Mouse (Mus musculus) lung, postnatal 14 days (tissue): ENCODE measurements around the gene Rnaset2b.
"Not testable (repeated sequence)": the region's sequence is repeated elsewhere in the genome, so short reads cannot be mapped to it uniquely, and the experiment has no call there.

Experiments used
- DNase-seq: peaks from one replicate; pipeline ENCODE4 v3.0.0; 2021

Gene Rnaset2b

DNA sequence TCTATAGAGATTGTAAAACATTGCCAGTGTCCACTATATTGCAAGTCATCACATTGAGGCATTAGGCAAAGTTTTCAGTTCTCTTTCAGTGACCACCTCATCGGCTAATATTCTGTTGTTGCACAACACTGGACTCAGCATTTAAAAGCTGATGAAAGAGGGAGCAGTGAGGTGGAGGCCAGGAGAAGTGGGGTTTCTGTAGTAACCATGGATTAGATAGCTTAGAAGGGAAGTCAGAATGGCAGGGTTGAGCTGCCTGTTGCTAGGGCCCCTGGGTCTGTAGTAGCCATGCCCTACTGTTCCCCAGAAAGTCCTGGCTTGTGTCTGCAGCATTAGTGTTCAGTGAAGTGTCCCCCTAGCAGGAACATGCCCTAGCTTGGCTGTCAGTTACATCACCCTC, 15.7 kb downstream of the Rnaset2b start:
- DNase-seq: not testable (repeated sequence)

DNA sequence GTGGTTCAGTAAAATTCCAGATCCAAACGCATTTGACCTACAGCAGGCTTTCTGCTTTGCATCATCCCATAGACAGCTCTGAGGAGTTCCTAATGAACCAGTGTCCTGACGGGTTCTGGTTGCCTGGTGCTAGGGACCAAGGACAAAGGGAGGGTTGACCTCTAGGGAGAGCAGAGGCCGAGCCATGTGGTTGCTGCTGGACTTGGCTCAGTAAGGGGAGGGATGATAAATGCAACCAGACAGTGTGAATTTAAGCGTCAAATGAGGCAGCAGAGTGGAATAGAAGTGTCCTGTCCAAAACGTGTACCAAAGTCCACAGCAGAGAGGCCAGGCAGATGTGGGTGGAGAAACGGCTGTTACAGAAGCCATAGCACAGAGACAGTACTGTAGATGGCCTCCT, 25.1 kb downstream of the Rnaset2b start:
- DNase-seq: not testable (repeated sequence)

DNA sequence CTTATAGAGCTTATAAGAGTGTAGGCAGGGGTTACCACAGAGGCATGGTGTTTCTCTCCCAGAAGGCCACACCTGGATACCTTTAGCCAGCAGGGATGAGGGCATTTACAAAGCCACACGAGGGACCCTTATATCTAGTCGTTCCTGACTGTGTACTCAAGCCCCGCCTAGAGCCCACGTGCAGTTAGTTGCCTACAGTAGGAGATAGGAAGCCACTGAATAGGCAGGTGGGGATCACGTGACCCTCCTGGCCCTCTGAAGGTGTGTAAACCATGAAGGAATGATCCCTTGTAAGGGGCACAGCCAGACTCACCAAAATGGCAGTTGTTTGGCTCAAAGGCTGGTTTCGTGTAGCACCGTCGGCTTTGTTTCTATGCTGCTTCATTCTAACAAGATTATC, 26.4 kb downstream of the Rnaset2b start:
- not testable (repeated sequence) for DNase-seq

DNA sequence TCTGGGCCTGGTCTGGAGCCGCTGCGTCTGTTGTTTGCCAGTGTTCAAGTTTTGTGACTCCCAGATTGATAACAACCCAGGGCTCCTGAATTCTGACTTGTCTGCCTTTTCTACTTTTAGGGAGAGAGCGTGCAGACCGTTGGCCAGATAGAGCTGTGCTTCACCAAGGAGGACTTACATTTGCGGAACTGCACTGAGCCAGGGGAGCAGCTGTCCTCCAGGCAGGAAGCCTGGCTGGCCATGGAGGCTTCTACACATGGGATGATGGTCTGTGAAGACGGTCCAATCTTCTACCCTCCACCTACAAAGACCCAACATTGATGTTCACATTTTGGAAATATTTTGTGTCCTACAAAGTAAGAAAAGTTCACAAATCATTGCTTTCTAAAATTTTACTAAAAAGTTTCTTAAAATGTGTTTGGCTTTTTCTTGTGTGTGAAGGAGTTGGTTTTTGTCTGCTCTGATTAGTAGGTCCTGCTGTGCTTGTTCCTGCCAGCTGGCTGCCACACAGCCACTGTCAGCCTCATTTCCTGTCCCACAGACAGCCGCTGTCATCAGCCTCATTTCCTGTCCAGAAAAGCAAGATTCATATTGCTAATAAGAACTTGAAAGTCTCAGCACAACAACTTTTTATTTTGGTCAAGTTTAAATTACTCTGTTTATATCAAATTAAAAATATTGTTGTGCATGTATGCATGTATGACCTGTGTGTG, 27.5 kb downstream of the Rnaset2b start:
- DNase-seq: not testable (repeated sequence)

DNA sequence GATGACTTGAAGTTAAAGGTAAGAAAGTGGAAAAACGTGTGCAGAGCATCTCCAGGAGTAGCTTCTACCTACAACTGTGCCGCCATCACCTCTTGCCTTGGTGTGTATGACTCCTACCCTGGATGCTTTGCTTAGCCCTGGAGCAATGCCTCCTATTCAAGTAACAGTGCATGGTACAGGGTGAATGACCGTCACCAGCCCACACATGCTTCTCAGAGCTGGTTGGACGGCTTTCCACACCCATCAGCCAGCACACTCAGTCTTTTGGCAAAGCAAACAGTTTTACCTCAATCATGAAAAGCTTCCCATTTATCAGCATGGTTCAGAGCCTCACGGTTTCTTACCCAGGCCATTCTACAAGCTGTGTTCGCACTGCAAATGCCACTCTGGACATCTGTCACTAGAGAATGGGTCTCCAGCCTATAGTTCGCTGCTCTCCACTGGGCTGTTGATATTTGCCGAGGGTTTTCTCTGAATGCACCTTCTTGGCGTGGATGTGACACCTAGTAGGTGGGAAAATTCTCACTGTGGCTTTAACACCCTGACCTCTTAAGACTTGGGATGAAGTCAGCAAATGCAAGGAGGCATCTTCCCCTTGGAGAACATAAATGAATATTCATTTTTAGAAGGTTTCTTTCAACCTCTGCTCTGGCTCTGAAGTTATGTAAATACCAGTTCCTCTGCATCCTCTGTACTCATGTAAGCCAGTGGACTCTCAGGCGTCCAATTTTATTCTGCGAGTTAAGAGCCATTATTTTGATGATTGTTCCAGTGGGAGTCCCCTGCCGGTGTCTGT, 31.6 kb downstream of the Rnaset2b start:
- DNase-seq: not testable (repeated sequence)

DNA sequence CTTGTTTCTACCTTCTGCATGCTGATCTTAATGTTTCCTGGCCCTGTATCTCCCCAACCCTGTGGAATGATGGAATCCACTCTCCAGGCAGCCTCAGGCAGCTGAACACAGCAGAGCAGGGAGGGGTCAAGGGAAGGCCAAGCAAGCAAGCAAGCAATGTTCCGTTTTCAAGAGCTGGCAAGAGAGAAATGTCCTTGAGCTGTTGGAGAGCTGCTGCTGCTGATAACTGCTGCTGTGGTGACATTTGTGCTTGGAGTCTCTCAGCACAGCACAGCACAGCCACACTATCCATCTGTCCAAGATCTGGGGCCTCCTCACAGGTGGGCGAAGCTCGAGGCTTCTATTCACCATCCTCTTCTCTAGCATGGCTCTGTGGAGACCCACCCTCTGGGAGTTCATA, 33.0 kb downstream of the Rnaset2b start:
- not testable (repeated sequence) for DNase-seq

DNA sequence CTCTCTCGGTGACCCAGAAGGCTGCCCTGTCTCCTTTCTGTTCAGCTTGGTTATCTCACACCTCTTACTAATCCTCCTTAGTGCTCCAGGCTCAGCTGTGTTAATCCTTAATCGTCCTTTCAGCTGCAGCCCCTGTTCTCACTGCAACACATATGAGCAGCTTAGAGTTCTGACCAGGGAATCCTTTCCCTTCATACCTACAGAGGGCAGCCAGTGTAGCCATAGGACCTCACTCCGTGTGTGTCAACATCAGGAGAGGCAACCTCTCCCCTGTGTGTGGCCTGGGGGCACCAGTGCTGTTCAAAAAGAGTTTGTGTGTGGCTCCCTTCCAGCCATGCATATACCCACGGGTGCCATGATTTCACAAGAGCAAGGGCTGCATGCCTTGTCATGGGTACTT, 35.2 kb downstream of the Rnaset2b start:
- DNase-seq: not testable (repeated sequence)

DNA sequence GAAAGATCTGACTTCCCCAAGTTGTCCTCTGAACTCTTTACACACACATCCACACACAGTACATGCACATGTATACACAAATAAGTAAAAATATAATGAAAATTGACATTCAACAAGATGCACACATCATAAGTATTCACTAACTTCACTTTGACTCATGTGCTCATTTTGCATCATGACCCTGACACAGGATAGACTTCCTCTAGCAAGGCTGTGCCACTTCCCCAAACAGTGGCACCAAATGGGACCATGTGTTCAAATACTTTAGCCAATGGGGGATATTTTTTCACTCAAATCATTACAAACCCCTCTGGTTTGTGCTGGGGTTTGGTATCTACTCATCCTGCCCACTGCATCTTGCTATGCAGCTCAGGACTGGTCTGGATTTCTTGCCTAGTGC, 38.5 kb downstream of the Rnaset2b start:
- not testable (repeated sequence) for DNase-seq

DNA sequence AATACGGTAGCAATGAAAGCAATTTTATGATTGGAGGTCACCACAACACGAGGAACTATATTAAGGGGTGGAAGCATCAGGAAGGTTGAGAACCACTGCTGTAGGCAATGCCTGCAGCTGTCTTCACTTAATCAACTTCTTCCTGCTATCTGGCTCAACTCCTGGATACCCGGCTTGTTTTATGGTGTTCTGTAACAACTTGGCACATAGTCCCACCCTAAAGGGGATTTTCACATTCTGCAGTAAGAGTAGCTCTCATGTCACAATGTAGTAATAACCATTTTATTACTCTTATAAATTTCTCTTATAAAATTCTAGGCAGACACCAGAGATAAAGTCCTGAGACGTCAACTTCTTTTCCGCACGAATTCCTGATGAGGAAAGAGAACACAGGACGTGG, 39.0 kb downstream of the Rnaset2b start:
- not testable (repeated sequence) for DNase-seq

DNA sequence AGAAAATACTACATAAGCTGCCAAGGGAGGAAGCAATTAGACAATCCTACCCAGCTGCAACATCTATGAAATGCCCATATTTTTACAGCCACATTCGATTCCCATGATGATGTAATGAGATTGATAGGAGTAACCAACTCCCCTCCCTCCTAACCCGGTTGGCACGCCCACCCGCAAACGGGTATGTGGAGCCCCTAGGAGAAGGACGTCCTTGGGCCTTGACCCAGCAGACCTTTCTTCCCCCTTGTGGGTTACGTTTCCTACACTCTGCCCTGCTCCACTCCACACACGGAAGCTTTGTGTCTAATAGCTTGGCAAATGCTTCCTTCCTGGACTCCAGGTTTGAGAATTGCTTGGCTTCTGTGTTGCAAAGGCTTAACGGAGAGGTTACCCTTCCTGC, 39.5 kb downstream of the Rnaset2b start:
- not testable (repeated sequence) for DNase-seq

DNA sequence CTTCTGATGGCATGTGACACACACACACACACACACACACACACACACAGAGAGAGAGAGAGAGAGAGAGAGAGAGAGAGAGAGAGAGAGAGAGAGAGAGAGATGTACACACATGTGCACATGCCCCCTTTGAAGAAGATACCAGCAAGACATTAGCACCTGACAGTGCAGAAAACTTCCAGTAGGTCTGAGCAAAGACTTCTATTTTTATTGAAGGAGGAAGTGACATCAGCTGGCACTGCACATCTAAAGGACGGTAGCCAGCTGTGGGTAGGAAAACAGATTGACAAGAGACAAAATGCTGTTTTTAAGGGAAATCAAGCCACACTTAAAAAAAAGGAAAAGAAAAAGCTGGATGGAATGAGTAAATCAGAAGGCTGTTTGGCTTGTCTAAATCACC, 43.8 kb downstream of the Rnaset2b start:
- DNase-seq: not testable (repeated sequence)

DNA sequence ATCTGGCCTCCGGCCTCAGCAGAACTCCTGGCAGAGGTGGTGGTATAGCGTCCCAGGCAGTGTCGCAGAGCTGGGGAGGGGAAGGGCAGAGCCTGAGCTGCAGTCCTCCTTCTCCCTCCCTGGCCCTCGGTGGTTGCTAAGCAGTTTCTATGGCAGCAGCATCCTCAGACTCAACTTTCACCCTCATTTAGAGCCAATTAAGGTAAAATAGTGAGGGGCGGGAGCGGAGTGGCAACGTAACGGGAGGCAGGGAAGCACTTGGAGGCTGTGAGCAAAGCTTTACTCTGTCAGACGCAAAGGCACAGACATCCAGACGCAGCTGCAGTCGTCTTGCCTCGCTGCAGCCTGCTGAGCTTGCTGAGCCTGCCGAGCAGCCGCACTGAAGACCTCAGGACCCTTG, 54.8 kb downstream of the Rnaset2b start, which contains the start of gene Gm1604a:
Gm1604a (plus strand) TSS at position 312 of the 400 bp plus-strand sequence.
- DNase-seq: not testable (repeated sequence)

DNA sequence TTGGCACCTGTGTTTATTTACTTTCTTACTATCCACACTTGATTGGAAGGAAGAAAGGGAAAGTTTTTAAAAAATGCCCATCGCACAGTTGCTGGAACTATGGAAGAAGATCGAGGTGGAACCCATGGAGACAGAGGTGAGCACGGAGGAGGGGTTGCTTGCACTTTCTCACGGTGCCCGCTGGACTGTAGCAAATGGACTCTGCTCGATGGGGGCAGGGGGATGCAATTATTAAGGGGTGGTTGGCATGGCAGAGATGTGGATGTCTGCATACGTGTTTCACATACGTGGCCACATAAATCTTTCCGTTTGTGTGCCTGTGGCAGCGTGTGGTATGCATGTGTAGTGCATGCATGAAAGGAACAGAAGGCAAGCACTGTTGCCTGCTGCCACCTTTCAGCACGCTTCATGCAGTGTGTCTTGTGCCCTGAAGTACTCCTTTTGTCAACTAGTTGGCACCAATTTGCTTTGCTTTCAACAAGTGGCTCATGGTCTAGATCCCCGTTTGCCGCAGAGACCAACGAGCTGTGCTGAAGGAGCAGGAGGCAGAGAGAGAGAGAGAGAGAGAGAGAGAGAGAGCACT, 55.4 kb downstream of the Rnaset2b start:
- not testable (repeated sequence) for DNase-seq

DNA sequence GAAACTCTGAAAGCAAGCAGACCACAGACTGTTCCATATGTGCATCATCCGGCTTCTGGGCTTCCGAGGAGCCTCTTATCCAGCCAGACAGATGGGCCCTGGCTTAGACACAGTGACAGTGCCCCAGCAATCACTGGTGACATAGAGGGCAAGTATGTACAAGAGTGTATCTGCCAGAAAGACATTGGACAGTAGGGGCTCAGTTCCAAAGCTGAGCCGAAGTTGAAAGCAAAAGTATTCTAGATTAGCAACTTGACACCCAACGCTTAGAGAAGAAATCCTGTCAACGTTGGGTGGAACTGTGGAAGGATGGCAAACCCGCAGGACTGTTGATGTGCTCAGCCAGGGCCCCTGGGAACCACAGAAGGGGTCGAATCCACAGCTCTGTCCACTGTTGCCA, 59.8 kb downstream of the Rnaset2b start:
- DNase-seq: not testable (repeated sequence)

DNA sequence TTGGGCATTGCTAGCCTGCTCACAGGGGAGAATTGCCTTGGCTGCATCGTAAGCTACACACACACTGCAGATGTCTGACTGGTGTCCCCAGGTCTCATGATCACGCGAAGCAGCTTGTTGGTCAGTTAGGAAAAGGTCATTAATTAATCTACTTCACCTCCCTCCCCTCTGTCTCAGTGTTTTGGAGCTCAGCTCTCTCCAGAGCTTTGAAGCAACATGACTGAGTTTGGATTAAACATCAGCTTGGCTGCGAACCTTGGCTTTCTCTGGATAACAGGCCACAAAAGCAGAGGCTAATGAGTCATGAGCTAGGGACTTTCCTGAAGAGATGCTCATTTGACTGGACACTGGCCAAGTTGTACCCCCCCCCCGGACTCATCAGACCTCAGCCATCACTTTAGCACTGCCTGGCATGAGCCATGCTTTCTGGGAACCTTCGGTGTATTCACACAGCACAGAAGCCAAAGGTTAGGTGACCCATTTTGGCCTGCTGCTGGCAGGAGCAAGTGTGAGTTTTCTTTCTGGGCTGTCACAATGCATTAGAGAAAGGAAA, 60.3 kb downstream of the Rnaset2b start:
- not testable (repeated sequence) for DNase-seq

DNA sequence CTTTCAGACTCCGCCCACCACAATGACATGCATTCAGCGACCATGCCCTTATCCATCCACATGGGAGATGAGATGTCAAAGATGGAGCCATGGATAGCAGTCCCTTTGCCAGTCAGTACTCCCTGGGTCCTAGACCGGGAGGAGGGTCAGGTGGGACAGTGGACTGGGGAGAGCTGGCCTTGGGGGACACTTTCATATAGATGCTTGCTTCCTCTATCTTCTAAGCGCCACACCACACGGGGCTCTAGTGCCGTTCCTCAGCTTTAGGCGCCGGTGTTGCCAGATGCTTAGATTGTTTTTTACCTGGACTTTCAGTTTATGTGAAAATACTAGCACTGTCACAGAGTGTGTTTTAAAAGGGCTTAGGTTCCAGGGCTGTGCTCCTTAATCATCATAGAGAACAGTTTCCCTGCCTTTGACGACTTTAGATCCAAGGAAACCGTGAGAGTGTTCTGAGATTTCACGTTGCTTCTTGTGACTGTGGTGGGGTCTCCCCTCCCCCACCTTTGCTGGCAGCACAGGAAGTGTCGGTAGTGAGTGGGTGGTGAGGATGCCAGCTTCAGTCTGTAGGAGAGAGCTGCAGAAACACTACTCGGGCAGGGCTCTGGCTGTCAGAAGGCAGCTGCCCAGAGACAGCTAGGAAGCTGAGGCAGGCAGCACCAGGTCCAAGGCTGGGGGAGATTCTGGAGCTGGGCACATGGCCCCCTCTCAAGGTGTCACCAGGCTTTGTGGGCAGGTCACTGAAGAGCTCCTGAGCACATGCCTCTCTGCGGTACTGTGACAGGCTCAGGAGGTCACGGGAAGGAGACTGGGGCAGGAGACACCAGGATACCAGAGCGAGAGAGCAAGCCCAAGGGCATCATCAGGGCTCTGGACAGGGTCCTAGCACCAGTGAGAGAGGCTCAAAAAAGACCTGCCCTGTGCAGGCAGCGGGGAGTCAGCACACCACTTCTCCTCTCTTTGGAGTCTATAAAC, 63.0 kb downstream of the Rnaset2b start:
- not testable (repeated sequence) for DNase-seq
